Comparison of ENCODE assay signal across 8 mouse cellular contexts in the genomic region with DNA sequence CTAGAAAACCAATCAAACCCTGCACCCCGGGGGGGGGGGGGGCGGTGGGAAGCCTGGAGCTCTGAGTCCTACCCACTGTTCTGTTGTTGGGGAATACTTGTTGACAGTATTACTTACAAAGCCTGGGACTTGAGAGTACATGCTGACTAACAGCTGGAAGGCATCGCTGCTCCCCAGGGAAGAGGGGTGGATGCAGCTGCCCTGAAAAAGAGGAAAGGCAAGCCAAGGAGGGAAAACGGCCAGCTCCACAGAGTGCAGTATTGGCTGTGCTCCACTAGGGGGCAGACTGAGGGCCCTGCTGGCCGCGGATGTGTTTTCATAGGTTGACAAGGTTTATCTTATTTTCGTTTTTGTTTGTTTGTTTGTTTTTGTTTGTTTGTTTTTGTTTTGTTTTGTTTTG. TPM values are rescaled to one million over a fixed set of nuclear protein-coding genes. Genes with fewer than 3 reads are reported as not detected.
DNase-seq lines count a peak whose midpoint lies in the region; ATAC-seq and TF ChIP-seq lines count a peak whose summit lies in the region.
"Had no signal": no experiment of that assay in that cellular context is flagged by ENCODE, and none has a peak within 500 bp of the region (broad histone marks: within the 10 kb centered on the region; RNA-seq: fewer than 3 reads in every experiment).

No protein-coding gene starts in this region.

- H3K4me3 ChIP-seq in left cerebral cortex, adult 2 months, result no peak overlapping the region
- H3K4me3 ChIP-seq in limb, embryonic 11.5 days (ENCODE audit: low read depth, low read length), result no peak overlapping the region
- H3K4me3 ChIP-seq: hindbrain, embryonic 15.5 days had no signal

- no peak overlapping the region for H3K27ac ChIP-seq in left cerebral cortex, adult 2 months
- no peak overlapping the region for H3K27ac ChIP-seq in limb, embryonic 11.5 days (replicated peaks; ENCODE audit: low read depth, low read length)
- H3K27ac ChIP-seq: hindbrain, embryonic 15.5 days had no signal

- no peaks in the 10 kb centered on the region for H3K4me1 ChIP-seq in limb, embryonic 11.5 days (ENCODE audit: control insufficient read depth, insufficient read depth, low read length)
- H3K4me1 ChIP-seq: hindbrain, embryonic 15.5 days had no signal

- no peaks in the 10 kb centered on the region for H3K36me3 ChIP-seq in limb, embryonic 11.5 days (ENCODE audit: control insufficient read depth, insufficient read depth, low read length)
- H3K36me3 ChIP-seq: hindbrain, embryonic 15.5 days had no signal

- no peaks in the 10 kb centered on the region for H3K27me3 ChIP-seq in limb, embryonic 11.5 days (ENCODE audit: control insufficient read depth, insufficient read depth, low read length)
- H3K27me3 ChIP-seq: hindbrain, embryonic 15.5 days had no signal

- no peak overlapping the region for H3K9ac ChIP-seq in limb, embryonic 11.5 days (ENCODE audit: low read length)
- H3K9ac ChIP-seq: hindbrain, embryonic 15.5 days had no signal

- intact Hi-C loops in left cerebral cortex, adult 2 months (cut with DNase I), result no loop called here

- H3K4me2 ChIP-seq in limb, embryonic 11.5 days (ENCODE audit: low read depth, severe bottlenecking), result no peak overlapping the region
- H3K4me2 ChIP-seq: hindbrain, embryonic 15.5 days had no signal

- 33% methylated on average over 7 of the region's 7 CpGs for WGBS in limb, embryonic 11.5 days

- DNase-seq in left cerebral cortex, adult 2 months (ENCODE audit: extremely low spot score in 1 of 2, low spot score in 2 of 2), result peak in 1 of 2 experiments; percentile 58
- DNase-seq in left cerebral cortex, adult 11 months (ENCODE audit: low spot score), result no peak
- peak; percentile 88 for DNase-seq in NIH3T3 (ENCODE audit: low read depth)
- DNase-seq in cerebellum, adult 8-10 months, result peak; percentile 51
- DNase-seq in gastrocnemius, postnatal 4 days (ENCODE audit: low spot score in 2 of 2), result peak; percentile 76 to 90
- DNase-seq in limb, embryonic 11.5 days (ENCODE audit: low spot score), result peak; percentile 70
- peak; percentile 75 for DNase-seq in retina, embryonic 14.5 days (ENCODE audit: low spot score)

- no peaks in the 10 kb centered on the region for H3K9me3 ChIP-seq in limb, embryonic 11.5 days (ENCODE audit: control insufficient read depth, low read length)
- H3K9me3 ChIP-seq: hindbrain, embryonic 15.5 days had no signal

- ATAC-seq in limb, embryonic 11.5 days (ENCODE audit: insufficient number of reproducible peaks, low FRiP score, low TSS enrichment, low read depth), result no peak

- TF ChIP-seq CTCF in left cerebral cortex, adult 2 months (IDR thresholded peaks at IDR 0.05), result peak; percentile 88

RNA-seq across cellular contexts. Expression of a gene that starts 14.8 kb away (rescaled TPM):
- total RNA-seq in left cerebral cortex, adult 2 months (2021), result 1 to 10 TPM; 8.7 to 9.8 TPM
- total RNA-seq in gastrocnemius, postnatal 4 days (2021), result not detected
- 0.05 TPM in 1 of 2 replicates, not detected in the other for polyA plus RNA-seq in limb, embryonic 11.5 days (2014; fragmentation: Nextera tagmentation; extraction: Ambion mirVana)

RNA-seq across cellular contexts. Expression of a gene that starts 26.0 kb away (rescaled TPM):
- 1 to 10 TPM; 6.1 to 6.4 TPM for total RNA-seq in left cerebral cortex, adult 2 months (2021)
- total RNA-seq in gastrocnemius, postnatal 4 days (2021), result not detected
- polyA plus RNA-seq in limb, embryonic 11.5 days (2014; fragmentation: Nextera tagmentation; extraction: Ambion mirVana), result 0.07 TPM in 1 of 2 replicates, not detected in the other

RNA-seq across cellular contexts. Expression of a gene that starts 45.9 kb away (rescaled TPM):
- total RNA-seq in left cerebral cortex, adult 2 months (2021), result 1 to 10 TPM; 6.5 TPM
- total RNA-seq in gastrocnemius, postnatal 4 days (2021), result under 1 TPM in 1 of 2 experiments, not detected in 1; 0.23 TPM
- polyA plus RNA-seq in limb, embryonic 11.5 days (2014; fragmentation: Nextera tagmentation; extraction: Ambion mirVana), result 0.17 and 0.25 TPM in 2 replicates

RNA-seq across cellular contexts. Expression of a gene that starts 49.2 kb away (rescaled TPM):
- total RNA-seq in left cerebral cortex, adult 2 months (2021), result 1 to 10 TPM; 1.3 to 1.4 TPM
- total RNA-seq in gastrocnemius, postnatal 4 days (2021), result under 1 TPM; 0.29 to 0.56 TPM
- 0.19 TPM in 1 of 2 replicates, not detected in the other for polyA plus RNA-seq in limb, embryonic 11.5 days (2014; fragmentation: Nextera tagmentation; extraction: Ambion mirVana)

RNA-seq across cellular contexts. Expression of a gene that starts 51.4 kb away (rescaled TPM):
- total RNA-seq in left cerebral cortex, adult 2 months (2021), result under 1 TPM; 0.57 to 0.82 TPM
- total RNA-seq in gastrocnemius, postnatal 4 days (2021), result under 1 TPM; 0.34 to 0.54 TPM
- 0.54 and 0.65 TPM in 2 replicates for polyA plus RNA-seq in limb, embryonic 11.5 days (2014; fragmentation: Nextera tagmentation; extraction: Ambion mirVana)

Comparison
In these comparisons a context has a peak if more than half of its experiments do, and no peak if none do; other contexts are left out.
1. RNA of a gene that starts 14.8 kb away (total RNA-seq): 8.7 to 9.8 TPM in left cerebral cortex, adult 2 months; not detected in gastrocnemius, postnatal 4 days; every median in the first group is over 4 times any median in the second.
2. RNA of a gene that starts 26.0 kb away (total RNA-seq): 6.1 to 6.4 TPM in left cerebral cortex, adult 2 months; not detected in gastrocnemius, postnatal 4 days; every median in the first group is over 4 times any median in the second.
3. RNA of a gene that starts 45.9 kb away (total RNA-seq): 6.5 TPM in left cerebral cortex, adult 2 months; 0.23 TPM in gastrocnemius, postnatal 4 days; every median in the first group is over 4 times any median in the second.